Mouse (Mus musculus) liver, postnatal 0 days (tissue): ENCODE results near the gene Sltm.

Source experiments
- CTCF ChIP-seq: sonication (generic); IDR thresholded peaks from 2 replicates; pipeline ENCODE4 v1.5.1; 2016; ENCODE audit warnings: antibody characterized with exemption, low read depth
- EP300 ChIP-seq: IDR thresholded peaks from 2 replicates; pipeline ENCODE4 v1.6.1; 2016; ENCODE audit warnings: antibody characterized with exemption, low read depth, mild to moderate bottlenecking

- TF ChIP-seq EP300: no peak
- TF ChIP-seq CTCF: no peak
Observed at GRCm38 (mm10) chr9:70591486-70591885, 48.9 kb downstream of the Sltm start.
